Comparison of ENCODE assay signal across 9 mouse cellular contexts in genomic region chr5:3300801-3301457, GRCm38 (mm10). TPM values are rescaled to one million over a fixed set of nuclear protein-coding genes. Genes with fewer than 3 reads are reported as not detected.
DNase-seq lines count a peak whose midpoint lies in the region; ATAC-seq lines count a peak whose summit lies in the region.
"Had no signal": no experiment of that assay in that cellular context is flagged by ENCODE, and none has a peak within 500 bp of the region (broad histone marks: within the 10 kb centered on the region; RNA-seq: fewer than 3 reads in every experiment).

No protein-coding gene starts in this region.

- no peak overlapping the region for H3K4me3 ChIP-seq in liver, embryonic 16.5 days (ENCODE audit: low read depth, low read length)

- ATAC-seq in liver, embryonic 16.5 days (ENCODE audit: low read depth) = peak; percentile 53
- ATAC-seq in cerebellum, adult (ENCODE audit: insufficient number of reproducible peaks, low FRiP score, low TSS enrichment) = no peak
- ATAC-seq: hindbrain, postnatal 0 days had no signal

- intact Hi-C loops in heart, postnatal 25 days (cut with DNase I) = loop anchor here (10.0 kb wide), 1 partner anchor 56 kb away; no protein-coding TSS in a partner anchor

- no peak overlapping the region for H3K27ac ChIP-seq in liver, embryonic 16.5 days (ENCODE audit: low read length)
- H3K27ac ChIP-seq: hindbrain, postnatal 0 days had no signal

- WGBS in liver, embryonic 16.5 days (ENCODE audit: insufficient replicate concordance) = 33% methylated on average over 12 of the region's 12 CpGs

- DNase-seq in heart, adult 8-10 months (ENCODE audit: low spot score) = peak; percentile 5
- DNase-seq in heart, postnatal 25 days (ENCODE audit: low spot score) = no peak
- DNase-seq in adrenal gland, adult 8-10 months = peak; percentile 30
- peak; percentile 10 to 14 for DNase-seq in thymus, adult 18-20 months
- DNase-seq in testis, postnatal 14 days (ENCODE audit: low spot score) = no peak
- DNase-seq in right cerebral cortex, postnatal 10 days (ENCODE audit: low spot score in 2 of 2) = no peak

- H3K27me3 ChIP-seq in liver, embryonic 16.5 days (ENCODE audit: control insufficient read depth, insufficient read depth, low read depth, low read length) = no peaks in the 10 kb centered on the region

- no peak overlapping the region for H3K4me2 ChIP-seq in liver, embryonic 16.5 days (ENCODE audit: low read depth, low read length)

- no peaks in the 10 kb centered on the region for H3K36me3 ChIP-seq in liver, embryonic 16.5 days (ENCODE audit: control insufficient read depth, insufficient read depth)

- no peak overlapping the region for H3K9ac ChIP-seq in liver, embryonic 16.5 days (ENCODE audit: low read depth, low read length)

- H3K9me3 ChIP-seq in liver, embryonic 16.5 days (replicated peaks; ENCODE audit: control insufficient read depth, low read length) = no peaks in the 10 kb centered on the region

- no peaks in the 10 kb centered on the region for H3K4me1 ChIP-seq in liver, embryonic 16.5 days (ENCODE audit: control insufficient read depth, low read depth, low read length)

RNA-seq across cellular contexts. Expression of gene Cdk6, which starts 40.4 kb away (rescaled TPM):
- total RNA-seq in heart, adult 8-10 months (2022) = 1 to 10 TPM; 4.2 to 9.5 (median 6.3) TPM
- total RNA-seq in heart, postnatal 25 days (2021) = 10 to 100 TPM; 12.1 to 15.2 TPM
- 10 to 100 TPM; 21.7 to 28.0 (median 25.8) TPM for total RNA-seq in adrenal gland, adult 8-10 months (2022)
- polyA plus RNA-seq in liver, embryonic 16.5 days (2015; fragmentation: Nextera tagmentation; extraction: Ambion mirVana) = 15.8 and 16.0 TPM in 2 replicates

Comparison
In these comparisons a context has a peak if more than half of its experiments do, and no peak if none do; other contexts are left out.
1. DNase-seq: peak in heart, adult 8-10 months (single experiment), adrenal gland, adult 8-10 months (single experiment) and thymus, adult 18-20 months (2 of 2); none in heart, postnatal 25 days (single experiment), testis, postnatal 14 days (single experiment) and right cerebral cortex, postnatal 10 days (0 of 2).